Mouse (Mus musculus) mature B cell (primary cell): Measurements from ENCODE around the gene Adh6b.
"Not testable (repeated sequence)": the region's sequence is repeated elsewhere in the genome, so short reads cannot be mapped to it uniquely, and the experiment has no call there.

Source experiments
- in situ Hi-C: fragments of 300-500 bp; cut with MboI; formaldehyde crosslinking; loops from 2 replicates; pipeline ENCODE4 v1.14.3; 2019

The Adh6b gene

GRCm38 (mm10) chr3:138360721-138361120 is 19.1 kb downstream of the Adh6b start:
- in situ Hi-C loops: no loop called here

DNA sequence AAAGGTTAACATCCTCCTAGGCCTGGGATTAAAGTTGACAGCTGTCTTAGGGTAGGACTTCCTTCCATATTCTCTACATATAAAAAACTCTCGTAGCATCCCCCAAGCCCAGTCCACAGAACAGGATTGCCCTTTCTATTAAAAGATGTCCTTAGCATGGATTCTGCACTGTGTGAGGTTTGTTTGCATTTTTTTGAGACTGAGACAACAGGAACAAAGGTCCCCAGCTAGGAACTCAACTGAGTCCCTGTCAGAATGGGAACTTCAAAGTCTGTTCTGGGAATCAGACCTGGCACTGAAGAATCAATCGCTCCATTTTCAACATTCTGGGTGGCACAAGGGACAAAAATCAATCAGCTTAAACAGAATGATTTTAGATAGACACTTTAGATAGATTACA is 21.3 kb downstream of the Adh6b start:
- in situ Hi-C loops: no loop called here

GRCm38 (mm10) chr3:138366181-138366580 is 24.6 kb downstream of the Adh6b start:
- in situ Hi-C loops: no loop called here

DNA sequence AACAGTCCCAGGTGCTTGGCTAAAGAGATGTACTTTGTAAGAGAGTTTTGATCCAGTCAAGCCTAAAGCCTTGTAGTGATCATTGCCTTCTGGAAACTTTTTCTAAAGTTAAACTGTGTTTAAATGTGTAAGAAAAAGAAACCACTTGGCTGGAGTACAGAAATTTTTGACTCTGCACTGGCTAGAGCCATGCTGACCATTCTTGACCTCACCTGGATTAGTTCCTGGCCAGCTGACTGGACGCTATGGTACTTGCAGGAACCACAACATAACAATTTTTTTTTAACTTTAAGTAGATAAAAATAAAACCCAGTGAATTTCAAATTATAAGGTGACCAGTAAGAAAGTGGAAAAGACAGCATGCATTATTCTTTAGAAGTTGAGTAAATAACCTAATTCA is 28.0 kb downstream of the Adh6b start:
- in situ Hi-C loops: no loop called here

- in situ Hi-C loops: not testable (repeated sequence)
Measured at GRCm38 (mm10) chr3:138370289-138370688, 28.7 kb downstream of the Adh6b start.

DNA sequence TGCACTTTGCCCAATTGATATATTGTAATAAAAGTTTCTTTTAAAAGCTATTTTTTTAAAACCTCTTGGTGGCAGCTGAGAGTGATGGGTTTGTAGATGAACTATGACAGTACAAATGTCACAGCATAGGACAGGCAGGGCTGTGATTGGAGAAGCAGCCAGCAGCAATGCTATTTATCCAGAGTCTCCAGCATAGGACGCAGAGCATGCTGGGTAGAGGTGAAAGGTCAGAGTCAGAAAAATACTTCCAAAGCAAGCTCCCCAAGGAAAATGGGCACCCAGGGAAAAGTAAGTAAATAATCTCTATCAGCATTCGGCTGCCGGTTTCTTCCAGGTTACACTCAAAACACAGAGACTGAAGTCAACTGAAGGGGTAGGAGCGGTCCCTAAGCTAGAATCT is 32.3 kb downstream of the Adh6b start:
- in situ Hi-C loops: no loop called here

- in situ Hi-C loops: no loop called here
Measured at GRCm38 (mm10) chr3:138375148-138375547, 33.6 kb downstream of the Adh6b start.

DNA sequence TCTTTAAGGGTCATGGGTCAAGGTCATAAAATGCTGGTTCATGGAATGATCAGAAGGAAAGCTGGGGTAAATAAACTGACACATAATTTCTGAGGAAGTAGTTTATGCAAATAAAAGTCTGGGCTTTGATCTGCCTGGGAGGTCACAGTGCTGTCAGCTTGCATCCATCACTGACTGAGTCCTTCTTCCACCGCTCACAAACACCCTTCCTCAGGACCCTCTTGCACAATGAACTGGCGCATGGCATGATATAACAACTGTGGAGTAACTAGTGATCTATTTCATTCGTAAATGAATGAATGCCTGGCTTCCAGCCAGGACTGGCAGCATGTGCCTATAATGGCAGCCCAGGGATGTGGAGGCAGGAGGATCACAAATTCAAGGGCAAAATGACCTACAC is 39.6 kb downstream of the Adh6b start:
- in situ Hi-C loops: no loop called here

GRCm38 (mm10) chr3:138387155-138387554 is 45.6 kb downstream of the Adh6b start:
- in situ Hi-C loops: no loop called here

DNA sequence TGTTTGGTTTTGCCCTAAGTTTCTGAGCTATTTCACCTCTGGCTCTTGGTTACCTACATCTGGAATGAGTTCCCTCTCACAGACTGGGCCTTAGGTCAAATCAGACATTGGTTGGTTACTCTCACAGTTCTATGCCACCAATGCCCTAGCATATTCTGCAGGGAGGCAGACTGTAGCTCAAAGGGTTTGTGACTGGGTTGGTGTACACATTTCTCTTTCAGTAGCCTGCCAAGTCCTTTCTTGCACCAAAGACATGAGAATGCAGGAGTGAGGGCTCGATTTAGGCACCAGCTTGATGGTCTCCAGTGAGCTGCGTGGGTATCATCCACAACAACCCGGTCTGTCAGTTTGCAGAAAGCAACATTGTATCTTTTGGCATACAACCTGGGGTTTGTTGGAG is 63.3 kb downstream of the Adh6b start:
- in situ Hi-C loops: no loop called here

GRCm38 (mm10) chr3:138405341-138405740 is 63.8 kb downstream of the Adh6b start:
- in situ Hi-C loops: no loop called here

DNA sequence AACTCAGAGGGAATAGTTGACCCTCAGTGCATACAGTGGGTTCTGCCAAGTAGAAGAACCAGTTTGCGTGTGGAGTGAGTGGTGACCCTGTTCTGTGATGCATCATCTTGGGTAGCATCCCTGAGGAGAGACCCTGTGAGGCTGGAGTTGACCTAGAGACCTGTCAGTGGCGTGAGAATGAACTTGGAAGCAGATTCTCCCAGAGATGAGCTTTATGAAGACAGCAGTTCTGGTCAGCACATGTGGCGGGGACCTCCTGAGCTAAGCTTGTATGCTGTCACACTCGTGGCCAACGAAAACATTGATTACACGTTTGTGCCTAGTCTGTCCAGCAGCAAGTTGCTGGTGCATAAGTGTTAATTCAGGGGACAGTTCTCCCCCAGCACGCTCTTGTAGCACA is 64.3 kb downstream of the Adh6b start:
- in situ Hi-C loops: no loop called here

DNA sequence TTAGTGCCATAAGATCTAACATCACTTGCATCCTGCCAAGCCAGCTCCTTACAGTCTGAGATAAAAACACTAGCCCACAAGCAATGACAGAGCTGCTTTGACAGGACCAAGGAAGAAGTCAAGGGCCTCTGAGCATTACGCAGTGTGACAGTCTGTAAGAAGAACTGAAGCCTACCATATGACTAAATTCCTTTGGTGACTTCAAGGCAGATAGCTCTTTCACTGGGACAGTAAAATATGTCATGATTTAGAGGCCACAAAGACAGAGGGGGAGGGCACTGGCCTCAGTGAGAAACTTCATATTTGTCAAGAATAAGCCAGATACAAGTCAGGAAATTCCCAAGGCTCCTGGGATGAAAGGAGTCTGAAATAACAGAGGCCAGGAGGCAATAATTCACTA is 66.3 kb downstream of the Adh6b start:
- in situ Hi-C loops: no loop called here
